Mouse (Mus musculus): ENCODE measurements at regions not wholly inside any gene's neighbourhood (a gene's known extent, or its start where the extent isn't known, plus 50 kb on each side); places are given as distances from the start of the nearest gene placed in this dataset.

DNA sequence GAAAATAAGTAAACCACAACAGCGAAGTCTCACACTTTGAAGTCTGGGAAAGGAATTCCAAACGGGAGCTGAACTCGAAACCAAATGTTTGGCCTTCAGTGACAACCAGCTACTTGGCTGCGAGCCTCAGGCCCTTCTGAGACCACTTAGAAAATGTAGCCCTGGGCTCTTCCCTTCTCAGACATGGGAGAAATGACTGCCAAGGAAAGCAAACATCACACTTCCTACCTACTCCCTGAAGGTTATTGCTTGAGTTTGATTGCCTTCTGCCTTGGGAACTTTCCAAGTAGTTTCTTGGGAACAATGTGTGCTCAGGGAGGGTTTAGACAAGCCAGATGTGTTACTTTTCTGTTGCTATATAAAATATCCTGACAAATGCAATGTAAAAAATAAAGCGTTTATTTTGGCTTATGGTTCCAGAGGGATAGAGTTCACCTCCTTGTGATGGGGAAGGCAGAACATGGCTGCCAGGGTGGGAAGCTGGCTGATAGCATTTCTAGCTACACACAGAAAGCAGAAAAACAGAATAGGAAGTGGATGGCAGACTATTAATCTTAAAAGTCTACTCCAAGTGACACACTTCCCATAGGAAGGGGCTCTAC, 194.8 kb upstream of the Rack1 start:
- no peak for DNase-seq (ENCODE audit: low read depth, low spot score)

- DNase-seq (ENCODE audit: low read depth, low spot score) = no peak
Observed at GRCm38 (mm10) chr11:48601096-48601495, 199.0 kb upstream of the Rack1 start.

- DNase-seq (ENCODE audit: low read depth, low spot score) = no peak
Observed at GRCm38 (mm10) chr11:48599573-48600127, 200.5 kb upstream of the Rack1 start.

DNA sequence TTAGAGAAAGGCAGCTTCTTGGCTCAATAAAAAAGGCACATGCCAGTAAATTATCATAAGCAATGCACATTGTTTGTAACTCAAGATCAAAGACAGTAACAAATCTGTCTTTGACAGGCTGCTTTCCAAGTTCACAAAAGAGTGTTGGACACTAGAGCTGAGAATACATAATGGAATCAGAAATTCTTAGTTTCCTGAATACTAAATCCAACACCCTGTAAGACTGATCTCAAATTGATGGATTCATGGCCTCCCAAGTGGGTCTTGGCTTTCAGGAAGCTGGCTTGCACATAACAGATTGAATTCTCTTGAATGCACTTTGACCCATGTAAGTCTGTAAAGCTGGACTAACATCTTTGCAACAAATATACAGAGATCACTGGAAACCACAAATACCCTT, 201.1 kb upstream of the Rack1 start:
- no peak for DNase-seq (ENCODE audit: low read depth, low spot score)

- DNase-seq (ENCODE audit: low read depth, low spot score) = no peak
Observed at GRCm38 (mm10) chr11:48594429-48594828, 205.7 kb upstream of the Rack1 start.

DNA sequence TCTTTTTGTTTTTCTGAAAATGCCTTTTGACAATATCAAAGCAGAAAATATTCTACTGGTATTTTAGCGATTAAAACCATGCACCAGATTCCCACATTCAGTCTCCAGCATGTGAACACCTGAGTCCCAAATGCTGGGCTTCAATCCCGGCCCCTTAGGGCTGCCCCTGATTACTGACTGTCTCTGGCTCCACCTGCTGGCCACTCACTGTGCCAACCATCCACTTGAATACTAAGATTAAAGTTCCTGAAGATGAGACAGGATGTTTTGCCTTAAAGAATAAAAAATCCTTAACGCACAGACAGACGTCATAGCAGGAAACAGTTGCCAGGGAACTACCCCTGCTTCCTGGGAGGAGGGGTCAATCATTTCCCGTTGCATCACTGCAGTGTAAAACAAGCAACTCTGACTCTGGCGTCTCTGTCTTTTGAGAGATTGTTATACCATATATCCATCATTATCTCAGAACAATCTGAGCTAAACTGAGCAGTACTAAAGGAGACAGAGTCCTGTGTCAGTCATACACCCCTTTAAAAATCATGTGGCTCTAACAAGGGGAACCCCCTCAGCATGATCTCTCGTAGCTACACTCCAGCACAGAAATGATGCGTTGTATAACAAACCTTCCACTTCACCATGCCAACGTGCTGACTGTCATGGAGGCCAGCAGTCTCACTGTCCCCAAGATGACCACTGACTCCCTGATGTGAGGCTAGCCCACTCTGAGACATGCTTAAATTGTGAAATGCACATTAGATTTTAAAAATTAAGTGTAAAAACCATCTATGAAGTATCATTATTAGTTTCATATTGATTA, 211.1 kb upstream of the Rack1 start:
- DNase-seq (ENCODE audit: low read depth, low spot score) = peak; percentile 24

GRCm38 (mm10) chr11:48568769-48569168, 231.4 kb upstream of the Rack1 start:
- no peak for DNase-seq (ENCODE audit: low read depth, low spot score)

DNA sequence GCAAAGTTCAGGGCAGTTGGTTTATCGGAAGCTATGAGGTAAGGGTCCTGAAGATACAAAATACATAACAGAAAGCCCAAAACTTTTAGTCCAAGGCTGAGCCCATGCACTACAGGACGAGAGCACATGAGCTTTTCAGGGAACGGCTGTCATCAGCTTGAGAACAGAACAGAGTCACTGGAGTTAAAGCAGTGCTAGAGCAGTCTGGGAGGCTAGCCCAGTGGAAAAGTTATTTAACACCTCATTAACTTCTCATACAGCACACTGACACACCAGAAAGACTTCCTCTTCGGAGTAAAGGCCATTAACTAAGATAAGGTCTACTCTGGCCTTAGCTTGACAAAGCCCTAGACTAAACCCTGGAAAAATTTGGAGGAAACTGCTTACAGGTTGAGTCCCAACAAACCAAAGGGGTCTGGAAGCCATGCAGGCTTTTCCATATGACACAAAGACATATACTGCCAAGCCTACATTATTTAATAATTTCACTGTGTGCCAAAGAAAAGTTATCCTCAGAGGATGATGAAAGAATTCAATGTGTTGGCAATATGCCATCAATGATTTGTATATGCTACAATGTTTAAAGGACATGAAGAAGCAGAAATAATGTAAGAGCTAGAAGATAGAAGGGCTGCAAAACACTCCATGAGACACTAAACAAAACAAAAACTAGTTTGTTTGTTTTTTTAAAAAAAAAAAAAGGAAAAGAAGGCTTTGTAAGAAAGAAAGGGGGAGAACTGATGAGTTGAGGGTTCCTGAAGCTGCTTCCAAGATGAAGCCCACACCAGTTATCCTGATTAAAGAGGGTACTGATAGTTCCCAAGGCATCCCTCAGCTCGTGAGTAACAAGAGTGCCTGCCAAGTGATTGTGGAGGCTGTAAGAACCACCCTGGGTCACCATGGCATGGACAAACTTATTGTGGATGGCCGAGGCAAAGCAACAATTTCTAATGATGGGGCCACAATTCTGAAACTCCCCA, 232.3 kb upstream of the Rack1 start:
- no peak for DNase-seq (ENCODE audit: low read depth, low spot score)

GRCm38 (mm10) chr11:48558053-48558452, 242.1 kb upstream of the Rack1 start:
- no peak for DNase-seq (ENCODE audit: low read depth, low spot score)

DNA sequence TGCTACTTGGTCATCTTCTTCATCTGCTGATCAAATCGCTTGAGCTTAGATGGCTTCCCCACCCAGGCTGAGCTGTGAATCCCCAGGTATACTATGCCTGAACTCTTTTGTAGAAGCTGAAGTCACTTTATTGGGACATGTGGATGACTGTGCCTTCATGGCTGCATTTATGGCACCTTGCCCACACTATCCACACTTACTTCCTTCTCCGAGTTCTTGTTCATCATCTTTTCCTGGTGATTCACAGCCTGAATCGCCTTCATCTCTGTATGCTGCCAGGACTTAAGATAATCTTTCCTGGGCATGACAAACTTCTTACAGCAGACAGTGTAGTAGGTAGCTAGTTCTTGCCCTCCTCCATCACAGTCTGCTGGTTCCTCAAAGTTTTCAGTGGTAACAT, 248.1 kb upstream of the Rack1 start:
- DNase-seq (ENCODE audit: low read depth, low spot score) = no peak

DNA sequence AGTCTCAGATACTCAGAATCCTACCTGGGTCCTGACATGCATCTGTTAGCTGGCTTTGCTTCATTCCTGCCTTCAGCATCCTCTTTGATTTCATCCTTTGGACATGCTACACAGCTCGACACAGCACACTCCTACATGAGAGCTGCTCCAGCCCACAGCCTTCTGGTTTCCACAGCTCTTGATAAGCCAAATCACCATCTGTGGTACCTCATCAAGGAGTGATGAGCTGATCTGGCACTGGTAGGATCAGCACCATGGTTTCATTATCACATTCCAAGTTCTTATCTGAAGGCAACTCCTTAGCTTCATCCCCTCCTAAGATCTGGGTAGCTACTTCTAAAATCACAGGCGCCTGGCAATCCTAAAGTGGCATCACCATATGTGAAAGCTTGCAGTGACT, 248.9 kb upstream of the Rack1 start:
- DNase-seq (ENCODE audit: low read depth, low spot score) = no peak

GRCm38 (mm10) chr11:48526316-48526715, 273.8 kb upstream of the Rack1 start:
- no peak for DNase-seq (ENCODE audit: low read depth, low spot score)

GRCm38 (mm10) chr11:48525517-48525916, 274.6 kb upstream of the Rack1 start:
- DNase-seq (ENCODE audit: low read depth, low spot score) = no peak

DNA sequence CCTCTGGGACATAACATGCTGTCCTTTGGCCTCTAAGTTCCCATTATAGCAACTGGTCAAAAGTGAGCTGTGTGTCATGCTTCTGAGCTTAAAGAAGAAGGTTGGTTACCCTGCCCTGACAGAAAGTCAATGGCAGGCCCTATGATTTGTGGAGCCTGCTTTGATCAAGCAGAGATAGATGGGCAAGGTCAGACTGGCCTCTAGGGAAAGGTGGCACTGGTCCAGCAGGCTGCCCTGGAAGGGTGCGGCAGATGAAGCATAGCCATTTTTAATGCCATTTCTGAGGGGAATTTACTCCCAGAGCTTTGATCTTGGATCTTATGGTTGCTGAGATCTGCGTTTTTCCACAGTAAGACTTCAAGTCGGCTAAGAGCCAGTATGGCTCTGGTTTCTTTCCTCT, 293.2 kb upstream of the Rack1 start:
- no peak for DNase-seq (ENCODE audit: low read depth, low spot score)

DNA sequence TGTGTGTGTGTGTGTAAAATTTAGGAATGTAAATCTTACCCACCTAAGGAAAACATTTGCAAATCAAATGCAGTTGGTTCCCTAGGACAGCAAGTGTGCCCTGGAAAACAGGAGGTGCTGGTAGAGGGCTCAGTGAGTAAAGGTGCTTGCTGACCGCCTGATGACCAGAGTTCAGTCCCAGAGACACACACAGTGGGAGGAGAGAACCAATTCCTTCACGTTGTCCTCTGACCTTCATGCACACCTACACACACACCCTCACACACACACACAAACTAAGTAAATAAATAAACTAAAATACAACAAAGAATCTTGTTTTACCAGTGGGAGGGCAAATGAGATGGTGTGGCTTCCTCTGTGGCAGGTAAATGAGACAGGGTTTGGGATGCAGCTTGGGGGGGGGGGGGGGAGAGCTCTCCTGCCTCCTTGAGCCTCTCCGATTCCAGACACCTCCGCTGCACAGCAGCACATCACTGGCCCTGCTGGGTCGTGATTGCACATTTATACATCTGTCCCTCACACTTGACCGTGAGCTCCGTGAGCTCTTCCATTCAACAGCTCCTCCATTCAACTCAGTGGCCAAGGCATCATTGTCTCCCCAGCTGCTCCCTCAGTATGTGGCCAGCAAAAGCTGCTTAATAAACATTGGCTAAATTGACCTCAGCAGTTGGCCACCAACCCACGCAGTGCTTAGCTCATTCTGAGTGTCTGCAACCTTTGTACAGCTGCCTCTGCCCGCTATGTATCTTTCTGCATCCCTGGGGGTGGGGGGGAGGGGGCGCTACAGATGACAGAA, 297.9 kb upstream of the Rack1 start:
- DNase-seq (ENCODE audit: low read depth, low spot score) = no peak

DNA sequence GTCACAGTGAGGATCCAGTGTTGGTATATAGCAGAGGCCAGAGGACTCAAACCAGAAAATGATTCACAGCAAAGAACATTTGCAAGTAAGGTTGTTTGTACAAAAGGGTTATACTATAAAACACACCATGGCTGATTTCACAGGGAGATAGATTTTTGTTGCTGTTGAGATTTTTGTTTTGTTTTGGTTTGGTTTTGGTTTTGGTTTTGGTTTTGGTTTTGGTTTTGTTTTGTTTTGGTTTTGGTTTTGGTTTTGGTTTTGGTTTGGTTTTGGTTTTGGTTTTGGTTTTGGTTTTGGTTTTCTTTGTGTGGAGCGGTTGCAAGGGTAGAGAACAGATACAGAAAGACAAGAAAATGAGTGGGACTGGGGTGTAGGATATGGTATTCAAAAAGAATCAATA, 301.1 kb upstream of the Rack1 start:
- no peak for DNase-seq (ENCODE audit: low read depth, low spot score)

- DNase-seq (ENCODE audit: low read depth, low spot score) = no peak
Observed at GRCm38 (mm10) chr11:48488308-48488707, 311.8 kb upstream of the Rack1 start.

DNA sequence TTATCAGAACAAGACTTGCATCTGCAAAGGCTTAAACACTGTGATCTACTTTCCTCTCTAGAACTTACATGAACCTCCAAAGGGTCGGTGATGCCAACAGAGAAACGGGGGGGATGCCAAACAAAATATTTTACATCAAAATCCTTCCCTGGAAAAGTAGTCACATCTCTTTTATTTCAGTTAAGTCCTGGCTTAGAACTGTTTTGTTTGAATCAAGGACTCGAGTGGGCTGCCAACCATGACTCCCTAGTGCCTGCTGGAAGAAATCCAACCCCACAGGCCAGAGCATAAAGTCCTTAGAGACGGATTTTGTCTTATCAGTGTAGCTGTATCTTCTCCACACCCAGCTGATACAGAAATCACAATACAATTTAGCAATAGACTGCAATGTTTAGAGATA, 336.1 kb upstream of the Rack1 start:
- DNase-seq (ENCODE audit: low read depth, low spot score) = no peak

- DNase-seq (ENCODE audit: low read depth, low spot score) = no peak
Observed at GRCm38 (mm10) chr11:48449883-48450282, 350.2 kb upstream of the Rack1 start.

DNA sequence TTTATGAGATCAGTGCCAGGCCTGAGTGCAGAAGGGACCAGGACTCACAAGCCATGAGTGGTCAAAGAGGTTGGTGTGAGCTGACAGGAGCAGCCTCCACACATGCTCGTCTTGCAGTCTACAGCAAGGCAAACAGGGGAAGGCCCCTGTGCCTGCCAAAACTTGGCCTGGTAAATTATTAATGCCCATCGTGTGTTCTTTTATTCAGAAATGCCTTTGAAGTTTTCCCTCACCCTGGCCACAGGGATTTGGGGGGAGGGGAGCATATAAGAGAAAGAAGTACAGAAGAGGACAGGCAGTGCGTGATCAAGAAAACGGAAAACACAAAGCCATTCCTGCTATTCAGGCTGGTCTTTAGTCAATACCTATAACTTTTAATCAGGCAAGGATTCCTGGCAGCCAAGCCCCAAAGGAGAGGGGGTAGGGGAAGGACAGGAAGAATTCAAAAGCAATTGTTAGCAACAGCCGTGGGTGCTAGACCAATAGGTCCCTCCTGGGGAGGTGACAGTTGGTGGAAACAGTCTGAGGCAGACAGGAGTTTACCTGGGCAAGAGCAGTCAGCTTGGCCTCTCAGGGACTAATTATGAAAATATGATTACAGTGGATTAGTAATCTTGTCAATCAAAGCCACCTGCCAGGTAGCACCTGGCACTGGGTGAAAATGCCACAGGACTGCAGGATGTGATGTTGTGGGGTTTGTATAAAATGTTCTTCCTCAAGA, 357.4 kb upstream of the Rack1 start:
- no peak for DNase-seq (ENCODE audit: low read depth, low spot score)

All from embryo, embryonic 11.5 days (tissue).